Mouse (Mus musculus) liver, postnatal 0 days (tissue): ENCODE results near the gene Gna13. TPM values are rescaled to one million over a fixed set of nuclear protein-coding genes. Genes with fewer than 3 reads are reported as not detected.

Experiments
- ATAC-seq: fragments of 200-750 bp; cut with Nextera tagmentation; 2 replicates; pipeline ENCODE4 v1.8.0; 2017; ENCODE audit warnings: mild to moderate bottlenecking, moderate library complexity
- DNase-seq: peaks from one replicate; pipeline ENCODE4 v3.0.0-alpha.2; 2016
- H3K27ac ChIP-seq: fragments of 300-500 bp; sonication (generic); 2 replicates; pipeline ENCODE4 v1.5.1; 2014; ENCODE audit warnings: antibody characterized with exemption, moderate library complexity, mild to moderate bottlenecking, low read depth
- H3K27me3 ChIP-seq: fragments of 300-500 bp; sonication (generic); 2 replicates; pipeline ENCODE4 v1.6.1; 2014; ENCODE audit warnings: low read length, control low read depth, mixed read lengths; ENCODE audit not compliant: insufficient read depth
- H3K36me3 ChIP-seq: fragments of 300-500 bp; sonication (generic); replicated peaks from 2 replicates; pipeline ENCODE4 v1.6.1; 2014; ENCODE audit warnings: mild to moderate bottlenecking, control low read depth, low read length, moderate library complexity, mixed read lengths; ENCODE audit not compliant: insufficient read depth
- H3K4me1 ChIP-seq: fragments of 300-500 bp; sonication (generic); 2 replicates; pipeline ENCODE4 v1.6.1; 2014; ENCODE audit warnings: antibody characterized with exemption, mild to moderate bottlenecking, control low read depth; ENCODE audit not compliant: insufficient read depth
- H3K4me2 ChIP-seq: fragments of 300-500 bp; sonication (generic); 2 replicates; pipeline ENCODE4 v1.6.1; 2014; ENCODE audit warnings: low read depth, mild to moderate bottlenecking, low read length, moderate library complexity, mixed read lengths
- H3K4me3 ChIP-seq: fragments of 300-500 bp; sonication (generic); 2 replicates; pipeline ENCODE4 v1.5.1; 2014; ENCODE audit warnings: low read depth, low read length
- H3K9ac ChIP-seq: fragments of 300-500 bp; sonication (generic); replicated peaks from 2 replicates; pipeline ENCODE4 v1.6.1; 2014; ENCODE audit warnings: mild to moderate bottlenecking, moderate library complexity
- H3K9me3 ChIP-seq: fragments of 300-500 bp; sonication (generic); 2 replicates; pipeline ENCODE4 v1.6.1; 2016; ENCODE audit warnings: mild to moderate bottlenecking, control low read depth, low read length, mixed read lengths
- CTCF ChIP-seq: sonication (generic); IDR thresholded peaks from 2 replicates; pipeline ENCODE4 v1.5.1; 2016; ENCODE audit warnings: antibody characterized with exemption, low read depth
- EP300 ChIP-seq: IDR thresholded peaks from 2 replicates; pipeline ENCODE4 v1.6.1; 2016; ENCODE audit warnings: antibody characterized with exemption, low read depth, mild to moderate bottlenecking
- WGBS: fragments of 180-500 bp; shearing (Covaris S2); extraction: QIAGEN DNeasy Blood & Tissue Kit; methylation state at CpG from one replicate; pipeline ENCODE4 v1.1.7; 2014; ENCODE audit not compliant: insufficient replicate concordance; 5-methylcytosine and 5-hydroxymethylcytosine counted together
- polyA plus RNA-seq: library from polyadenylated mRNA; unstranded; fragments of >200 nt; fragmentation: Nextera tagmentation; extraction: Ambion mirVana; gene quantifications from 2 replicates; pipeline ENCODE4 v1.2.1, GENCODE M21; 2015

Gene Gna13
- polyA plus RNA-seq, 1 experiment from 2014 or later, result 28.4 TPM

GRCm38 (mm10) chr11:109376484-109377143, 14.0 kb downstream of the Gna13 start:
- Histone ChIP-seq H3K36me3 (0 out of 2 replicates have a peak, but pooled peaks cover 7% of the 10 kb centered on the region), H3K9me3 (no peaks in the 10 kb centered on the region), H3K4me1 (peaks cover 40% of the 10 kb centered on the region), H3K4me2 (0 out of 2 replicates have a peak overlapping the region, but pooled peaks have one; percentile 14), H3K4me3 (no peak overlapping the region), H3K27me3 (no peaks in the 10 kb centered on the region), H3K9ac (no peak overlapping the region; the same call in 1 of the 2 replicates), H3K27ac (0 out of 2 replicates have a peak overlapping the region, but pooled peaks have one; percentile 12)
- peak; percentile 66 for ATAC-seq
- 56% methylated on average over 7 of the region's 7 CpGs for WGBS
- DNase-seq, result no peak
- TF ChIP-seq EP300, result no peak
- no peak for TF ChIP-seq CTCF

- no peak overlapping the region for H3K4me2 ChIP-seq
- TF ChIP-seq CTCF (no peak), EP300 (no peak)
- H3K4me1 ChIP-seq, result peaks cover 40% of the 10 kb centered on the region
- 0 out of 2 replicates have a peak overlapping the region, but pooled peaks have one; percentile 7 for H3K27ac ChIP-seq
- no peak overlapping the region for H3K4me3 ChIP-seq
- H3K9ac ChIP-seq, result no peak overlapping the region
- no peak for ATAC-seq
- H3K36me3 ChIP-seq, result 0 out of 2 replicates have a peak, but pooled peaks cover 7% of the 10 kb centered on the region
- WGBS, result 40% methylated on average over 10 of the region's 10 CpGs
- no peak for DNase-seq
- H3K9me3 ChIP-seq, result no peaks in the 10 kb centered on the region
- no peaks in the 10 kb centered on the region for H3K27me3 ChIP-seq
These were observed 14.8 kb downstream of the Gna13 start for GRCm38 (mm10) chr11:109377477-109377876.

GRCm38 (mm10) chr11:109378051-109378450, 15.4 kb downstream of the Gna13 start:
- H3K4me1 ChIP-seq, result peaks cover 40% of the 10 kb centered on the region
- ATAC-seq (no peak), DNase-seq (no peak)
- WGBS, result 50% methylated on average over 7 of the region's 7 CpGs
- H3K36me3 ChIP-seq, result 0 out of 2 replicates have a peak, but pooled peaks cover 7% of the 10 kb centered on the region
- TF ChIP-seq EP300 (no peak), CTCF (no peak)
- H3K27me3 ChIP-seq, result no peaks in the 10 kb centered on the region
- no peak overlapping the region for H3K27ac ChIP-seq
- no peak overlapping the region for H3K4me3 ChIP-seq
- no peak overlapping the region for H3K9ac ChIP-seq
- H3K9me3 ChIP-seq, result no peaks in the 10 kb centered on the region
- no peak overlapping the region for H3K4me2 ChIP-seq

DNA sequence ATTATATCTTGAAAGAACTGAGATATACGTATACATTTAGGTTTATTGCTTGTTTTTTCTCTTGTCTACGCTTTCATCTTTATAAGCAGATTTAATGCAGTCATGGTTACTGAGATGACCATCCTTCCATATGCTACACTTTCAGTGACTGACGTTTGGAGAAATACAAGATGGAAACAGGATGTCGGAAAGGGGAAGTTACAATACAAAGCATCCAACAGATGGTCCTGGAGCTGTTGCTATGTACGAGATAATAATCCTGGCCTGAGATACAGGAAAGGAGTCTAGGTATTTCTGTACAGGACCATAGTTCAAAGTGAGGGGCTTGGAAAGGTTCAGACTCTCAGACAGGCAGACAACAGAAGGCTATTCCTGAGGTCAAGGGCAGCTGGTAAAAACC, 18.0 kb downstream of the Gna13 start:
- TF ChIP-seq CTCF (no peak), EP300 (no peak)
- H3K4me3 ChIP-seq, result no peak overlapping the region
- H3K27ac ChIP-seq, result no peak overlapping the region
- 0 out of 2 replicates have a peak, but pooled peaks cover 4% of the 10 kb centered on the region for H3K36me3 ChIP-seq
- DNase-seq, result no peak
- H3K9ac ChIP-seq, result no peak overlapping the region
- no peak for ATAC-seq
- 50% methylated on average over 5 of the region's 5 CpGs for WGBS
- no peak overlapping the region for H3K4me2 ChIP-seq
- no peaks in the 10 kb centered on the region for H3K9me3 ChIP-seq
- no peaks in the 10 kb centered on the region for H3K27me3 ChIP-seq
- peaks cover 34% of the 10 kb centered on the region for H3K4me1 ChIP-seq

- no peak overlapping the region for H3K9ac ChIP-seq
- no peak overlapping the region for H3K27ac ChIP-seq
- no peaks in the 10 kb centered on the region for H3K27me3 ChIP-seq
- ATAC-seq, result no peak
- no peak overlapping the region for H3K4me2 ChIP-seq
- 86% methylated on average over 8 of the region's 8 CpGs for WGBS
- H3K9me3 ChIP-seq, result no peaks in the 10 kb centered on the region
- DNase-seq, result no peak
- peaks cover 5% of the 10 kb centered on the region for H3K4me1 ChIP-seq
- no peak overlapping the region for H3K4me3 ChIP-seq
- TF ChIP-seq CTCF, result no peak
- no peak for TF ChIP-seq EP300
- 0 out of 2 replicates have a peak, but pooled peaks cover under 1% of the 10 kb centered on the region for H3K36me3 ChIP-seq
These were observed 22.7 kb downstream of the Gna13 start for GRCm38 (mm10) chr11:109385296-109385695.

DNA sequence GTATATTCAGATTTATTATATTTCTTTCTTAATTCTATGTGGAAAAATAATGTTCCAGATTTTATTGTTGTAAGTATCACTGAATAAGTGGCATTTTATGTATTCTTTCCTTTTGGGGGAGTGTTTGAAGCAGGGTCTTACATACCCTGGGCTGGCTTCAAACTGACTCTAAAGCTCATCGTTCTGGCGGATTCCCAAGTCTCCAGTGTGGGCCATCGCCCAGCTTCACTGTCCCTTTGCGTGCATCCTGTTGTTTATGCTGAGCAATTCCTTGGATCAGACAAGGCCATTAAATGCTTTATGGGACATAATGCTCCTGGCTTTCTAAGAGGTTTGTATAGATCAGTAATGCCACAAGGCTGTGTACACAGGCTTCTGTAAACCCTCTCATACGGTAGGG, 26.4 kb downstream of the Gna13 start:
- DNase-seq, result no peak
- peaks cover 10% of the 10 kb centered on the region for H3K36me3 ChIP-seq
- no peaks in the 10 kb centered on the region for H3K9me3 ChIP-seq
- H3K4me1 ChIP-seq, result peaks cover 11% of the 10 kb centered on the region
- no peak overlapping the region for H3K27ac ChIP-seq
- no peak for ATAC-seq
- TF ChIP-seq CTCF, result no peak
- no peak for TF ChIP-seq EP300
- H3K27me3 ChIP-seq, result no peaks in the 10 kb centered on the region
- no peak overlapping the region for H3K9ac ChIP-seq
- H3K4me2 ChIP-seq, result no peak overlapping the region
- no peak overlapping the region for H3K4me3 ChIP-seq
- 81% methylated on average over 5 of the region's 5 CpGs for WGBS
